Mouse (Mus musculus) heart, embryonic 15.5 days (tissue): ENCODE measurements at regions not wholly inside any gene's neighbourhood (a gene's known extent, or its start where the extent isn't known, plus 50 kb on each side); places are given as distances from the start of the nearest gene placed in this dataset.

Source experiments
- ATAC-seq: fragments of 200-750 bp; cut with Nextera tagmentation; replicated peaks from 2 replicates; pipeline ENCODE4 v1.8.0; 2017; ENCODE audit warnings: low read depth, moderate TSS enrichment; ENCODE audit not compliant: insufficient number of reproducible peaks, insufficient read depth, low FRiP score
- H3K27ac ChIP-seq: fragments of 300-500 bp; sonication (generic); 2 replicates; pipeline ENCODE4 v1.5.1; 2015; ENCODE audit warnings: mild to moderate bottlenecking, inconsistent platforms
- H3K27me3 ChIP-seq: fragments of 300-500 bp; sonication (generic); 2 replicates; pipeline ENCODE4 v1.6.1; 2015; ENCODE audit warnings: inconsistent platforms
- H3K36me3 ChIP-seq: fragments of 300-500 bp; sonication (generic); 2 replicates; pipeline ENCODE4 v1.6.1; 2015; ENCODE audit warnings: mild to moderate bottlenecking, inconsistent platforms
- H3K4me1 ChIP-seq: fragments of 300-500 bp; sonication (generic); replicated peaks from 2 replicates; pipeline ENCODE4 v1.6.1; 2015; ENCODE audit warnings: inconsistent platforms
- H3K4me2 ChIP-seq: fragments of 300-500 bp; sonication (generic); 2 replicates; pipeline ENCODE4 v1.6.1; 2015; ENCODE audit warnings: inconsistent platforms, mild to moderate bottlenecking, moderate library complexity
- H3K4me3 ChIP-seq: fragments of 300-500 bp; sonication (generic); 2 replicates; pipeline ENCODE4 v1.5.1; 2015; ENCODE audit warnings: mild to moderate bottlenecking, inconsistent platforms
- H3K9ac ChIP-seq: fragments of 300-500 bp; sonication (generic); 2 replicates; pipeline ENCODE4 v1.6.1; 2015; ENCODE audit warnings: mild to moderate bottlenecking, inconsistent platforms
- H3K9me3 ChIP-seq: fragments of 300-500 bp; sonication (generic); replicated peaks from 2 replicates; pipeline ENCODE4 v1.6.1; 2016; ENCODE audit warnings: inconsistent platforms
- whole genome bisulfite sequencing: fragments of 180-500 bp; shearing (Covaris S2); methylation state at CpG from one replicate; pipeline ENCODE4 v1.1.7; 2015; ENCODE audit warnings: mixed read lengths; 5-methylcytosine and 5-hydroxymethylcytosine counted together

GRCm38 (mm10) chr17:47269053-47269891, 99.4 kb upstream of the Mrps10 start:
- Histone ChIP-seq H3K27me3 (no peaks in the 10 kb centered on the region), H3K4me2 (no peak overlapping the region), H3K27ac (no peak overlapping the region), H3K36me3 (peaks cover 3% of the 10 kb centered on the region; the same call in 1 of the 2 replicates), H3K9ac (no peak overlapping the region), H3K4me3 (no peak overlapping the region), H3K9me3 (no peaks in the 10 kb centered on the region), H3K4me1 (0 out of 2 replicates have a peak, but pooled peaks cover 4% of the 10 kb centered on the region)
- 82% methylated on average over 19 of the region's 19 CpGs for WGBS
- no peak for ATAC-seq

- Histone ChIP-seq H3K9me3 (no peaks in the 10 kb centered on the region), H3K4me1 (0 out of 2 replicates have a peak, but pooled peaks cover 4% of the 10 kb centered on the region), H3K4me3 (no peak overlapping the region), H3K4me2 (no peak overlapping the region), H3K9ac (no peak overlapping the region), H3K27ac (no peak overlapping the region), H3K27me3 (no peaks in the 10 kb centered on the region), H3K36me3 (peaks cover 3% of the 10 kb centered on the region; the same call in 1 of the 2 replicates)
- 86% methylated on average over 4 of the region's 4 CpGs for WGBS
- ATAC-seq = no peak
These were observed 100.8 kb upstream of the Mrps10 start for GRCm38 (mm10) chr17:47267843-47268242.

- 87% methylated on average over 13 of the region's 13 CpGs for WGBS
- H3K4me3 ChIP-seq = no peak overlapping the region
- H3K9me3 ChIP-seq = no peaks in the 10 kb centered on the region
- H3K9ac ChIP-seq = no peak overlapping the region
- no peaks in the 10 kb centered on the region; the same call in 1 of the 2 replicates for H3K36me3 ChIP-seq
- H3K27ac ChIP-seq = no peak overlapping the region
- no peak for ATAC-seq
- 0 out of 2 replicates have a peak, but pooled peaks cover 3% of the 10 kb centered on the region for H3K4me1 ChIP-seq
- no peaks in the 10 kb centered on the region for H3K27me3 ChIP-seq
- H3K4me2 ChIP-seq = no peak overlapping the region
These were observed 101.6 kb upstream of the Mrps10 start for GRCm38 (mm10) chr17:47267076-47267475.

- Histone ChIP-seq H3K27me3 (no peaks in the 10 kb centered on the region), H3K27ac (no peak overlapping the region), H3K4me3 (no peak overlapping the region), H3K9me3 (no peaks in the 10 kb centered on the region), H3K4me2 (no peak overlapping the region), H3K36me3 (no peaks in the 10 kb centered on the region; the same call in 1 of the 2 replicates), H3K4me1 (no peaks in the 10 kb centered on the region), H3K9ac (no peak overlapping the region)
- WGBS = 90% methylated on average over 7 of the region's 7 CpGs
- no peak for ATAC-seq
These were observed 102.4 kb upstream of the Mrps10 start for GRCm38 (mm10) chr17:47266335-47266734.

- no peaks in the 10 kb centered on the region; the same call in 1 of the 2 replicates for H3K36me3 ChIP-seq
- ATAC-seq = no peak
- WGBS = 79% methylated on average over 9 of the region's 9 CpGs
- H3K9me3 ChIP-seq = no peaks in the 10 kb centered on the region
- H3K9ac ChIP-seq = no peak overlapping the region
- no peak overlapping the region for H3K4me2 ChIP-seq
- no peaks in the 10 kb centered on the region for H3K4me1 ChIP-seq
- H3K4me3 ChIP-seq = no peak overlapping the region
- no peak overlapping the region for H3K27ac ChIP-seq
- no peaks in the 10 kb centered on the region for H3K27me3 ChIP-seq
These were observed 105.7 kb upstream of the Mrps10 start for GRCm38 (mm10) chr17:47262986-47263385.

- H3K4me3 ChIP-seq = no peak overlapping the region
- 92% methylated on average over 5 of the region's 5 CpGs for WGBS
- 0 out of 2 replicates have a peak, but pooled peaks cover 2% of the 10 kb centered on the region for H3K36me3 ChIP-seq
- H3K9ac ChIP-seq = no peak overlapping the region
- no peaks in the 10 kb centered on the region for H3K27me3 ChIP-seq
- H3K4me1 ChIP-seq = no peaks in the 10 kb centered on the region
- H3K9me3 ChIP-seq = no peaks in the 10 kb centered on the region
- ATAC-seq = no peak
- no peak overlapping the region for H3K27ac ChIP-seq
- H3K4me2 ChIP-seq = no peak overlapping the region
These were observed 106.5 kb upstream of the Mrps10 start for GRCm38 (mm10) chr17:47262141-47262540.

GRCm38 (mm10) chr17:47260976-47261375, 107.7 kb upstream of the Mrps10 start:
- H3K4me2 ChIP-seq = no peak overlapping the region
- 88% methylated on average over 3 of the region's 4 CpGs for WGBS
- 0 out of 2 replicates have a peak, but pooled peaks cover 4% of the 10 kb centered on the region for H3K36me3 ChIP-seq
- no peaks in the 10 kb centered on the region for H3K4me1 ChIP-seq
- no peak overlapping the region for H3K27ac ChIP-seq
- no peaks in the 10 kb centered on the region for H3K27me3 ChIP-seq
- ATAC-seq = no peak
- H3K4me3 ChIP-seq = no peak overlapping the region
- H3K9me3 ChIP-seq = no peaks in the 10 kb centered on the region
- no peak overlapping the region for H3K9ac ChIP-seq

GRCm38 (mm10) chr17:47258296-47258695, 110.4 kb upstream of the Mrps10 start:
- no peak overlapping the region for H3K9ac ChIP-seq
- H3K4me1 ChIP-seq = no peaks in the 10 kb centered on the region
- 88% methylated on average over 2 of the region's 2 CpGs for WGBS
- no peak overlapping the region for H3K4me3 ChIP-seq
- H3K27ac ChIP-seq = no peak overlapping the region
- H3K36me3 ChIP-seq = 0 out of 2 replicates have a peak, but pooled peaks cover 4% of the 10 kb centered on the region
- no peaks in the 10 kb centered on the region for H3K9me3 ChIP-seq
- H3K27me3 ChIP-seq = no peaks in the 10 kb centered on the region
- ATAC-seq = no peak
- H3K4me2 ChIP-seq = no peak overlapping the region

- no peaks in the 10 kb centered on the region for H3K9me3 ChIP-seq
- H3K36me3 ChIP-seq = 0 out of 2 replicates have a peak, but pooled peaks cover 4% of the 10 kb centered on the region
- H3K4me2 ChIP-seq = no peak overlapping the region
- H3K9ac ChIP-seq = no peak overlapping the region
- H3K4me3 ChIP-seq = no peak overlapping the region
- H3K27ac ChIP-seq = no peak overlapping the region
- WGBS = 77% methylated on average over 8 of the region's 8 CpGs
- H3K4me1 ChIP-seq = no peaks in the 10 kb centered on the region
- H3K27me3 ChIP-seq = no peaks in the 10 kb centered on the region
- ATAC-seq = no peak
These were observed 113.5 kb upstream of the Mrps10 start for GRCm38 (mm10) chr17:47255209-47255608.

GRCm38 (mm10) chr17:47254026-47254425, 114.7 kb upstream of the Mrps10 start:
- ATAC-seq = no peak
- Histone ChIP-seq H3K4me1 (no peaks in the 10 kb centered on the region), H3K4me3 (no peak overlapping the region), H3K36me3 (0 out of 2 replicates have a peak, but pooled peaks cover 4% of the 10 kb centered on the region), H3K27me3 (no peaks in the 10 kb centered on the region), H3K4me2 (no peak overlapping the region), H3K27ac (no peak overlapping the region), H3K9me3 (no peaks in the 10 kb centered on the region), H3K9ac (no peak overlapping the region)
- 88% methylated on average over 11 of the region's 11 CpGs for WGBS

- H3K9ac ChIP-seq = no peak overlapping the region
- H3K36me3 ChIP-seq = no peaks in the 10 kb centered on the region
- WGBS = 80% methylated on average over 4 of the region's 4 CpGs
These were observed 118.7 kb upstream of the Mrps10 start for GRCm38 (mm10) chr17:47250001-47250400.

More at GRCm38 (mm10) chr17:47250001-47250400, 118.7 kb upstream of the Mrps10 start:
- no peak for ATAC-seq
- H3K4me1 ChIP-seq = no peaks in the 10 kb centered on the region
- H3K4me3 ChIP-seq = no peak overlapping the region
- no peaks in the 10 kb centered on the region for H3K9me3 ChIP-seq
- no peak overlapping the region for H3K4me2 ChIP-seq
- no peaks in the 10 kb centered on the region for H3K27me3 ChIP-seq
- H3K27ac ChIP-seq = no peak overlapping the region
